Mouse (Mus musculus) cerebellum, postnatal 10 days (tissue): ENCODE data around the gene Ajap1.

Source experiments
- DNase-seq, 2 experiments: peaks; one replicate each; pipeline ENCODE4 v3.0.0; 2021; ENCODE audit warnings: mixed read lengths in 2 of 2

Ajap1 gene

DNA sequence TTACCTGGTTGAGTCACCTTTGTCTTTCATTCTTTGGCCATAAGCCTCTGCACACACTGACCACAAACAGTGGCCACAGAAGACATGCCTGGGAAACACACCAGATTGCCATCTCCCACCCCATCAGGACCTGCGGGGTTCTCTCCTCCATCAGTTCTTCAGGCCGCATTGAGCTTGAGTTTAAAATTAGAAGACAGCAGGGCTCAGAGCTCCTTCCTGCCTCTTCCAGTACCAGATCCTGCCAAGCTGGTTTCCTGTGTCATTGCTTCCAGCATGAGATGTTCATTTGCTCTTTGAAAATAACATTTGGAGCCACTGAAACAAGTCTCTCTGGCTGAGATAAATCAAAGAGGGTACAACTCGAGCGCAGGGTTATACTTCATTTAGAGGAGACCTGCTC lies 126.4 kb downstream of the Ajap1 start:
- no peak for DNase-seq

DNA sequence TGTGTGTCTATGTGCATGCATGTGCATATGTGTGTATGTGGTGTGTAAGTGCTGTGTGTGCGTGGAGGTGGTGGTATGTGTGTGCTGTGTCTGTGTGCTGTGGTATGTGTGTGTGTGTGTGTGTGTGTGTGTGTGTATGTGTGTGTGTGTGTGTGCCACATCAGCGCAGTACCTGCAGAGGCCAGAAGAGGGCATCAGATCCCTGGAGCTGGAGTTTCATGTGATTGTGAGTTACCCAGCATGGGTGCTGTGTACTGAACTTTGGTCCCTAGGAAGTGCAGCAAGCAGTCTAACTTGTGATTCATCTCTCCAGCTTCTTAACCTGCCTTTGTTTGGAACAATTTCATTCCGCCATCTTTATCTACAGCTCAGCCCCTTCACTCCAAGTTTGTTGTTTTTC lies 137.6 kb downstream of the Ajap1 start:
- no peak for DNase-seq

DNA sequence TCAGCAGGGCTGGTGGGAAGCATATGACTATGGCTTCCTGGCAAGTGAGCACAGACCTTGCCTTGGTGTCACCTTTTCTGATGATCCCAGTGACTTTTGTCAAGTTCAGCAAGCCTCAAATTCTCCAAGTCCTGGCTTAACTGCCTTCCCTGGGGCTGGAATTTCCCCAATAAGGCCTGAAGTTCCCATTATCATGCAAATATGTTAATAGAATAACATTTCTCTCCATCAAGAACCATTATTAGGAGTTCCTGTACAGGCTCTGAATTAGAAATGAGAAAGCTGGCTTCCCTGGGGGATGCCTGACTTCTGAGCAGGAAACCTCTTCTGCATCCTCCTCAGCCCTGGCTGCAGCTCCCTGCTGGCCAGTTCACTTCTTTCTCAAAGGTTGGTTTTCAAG lies 141.7 kb downstream of the Ajap1 start:
- no peak for DNase-seq

DNA sequence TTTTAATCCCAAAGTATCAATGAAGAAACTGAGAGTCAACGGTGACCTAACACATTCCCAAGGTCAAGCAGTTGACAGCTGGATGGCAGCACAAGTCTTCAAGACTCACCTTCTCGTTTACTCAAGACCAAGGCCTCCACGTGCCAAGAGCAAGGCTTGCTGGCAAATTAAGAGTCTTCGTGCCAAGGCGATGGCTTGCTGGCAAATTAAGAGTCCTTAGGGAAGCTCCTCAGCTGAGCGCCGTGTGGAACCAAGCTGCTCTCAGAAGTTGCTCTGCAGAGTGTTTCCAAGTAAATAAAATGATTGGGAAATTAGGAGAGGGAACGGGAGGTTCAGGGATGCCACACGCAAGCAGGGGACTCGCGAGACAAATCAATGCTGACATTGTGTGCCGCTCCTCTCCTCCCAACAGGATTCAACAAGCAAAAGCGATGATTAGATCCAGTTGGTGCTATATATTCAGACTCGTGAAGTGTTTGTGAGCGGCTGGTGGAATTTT lies 147.3 kb downstream of the Ajap1 start:
- peak; percentile 45 for DNase-seq

DNA sequence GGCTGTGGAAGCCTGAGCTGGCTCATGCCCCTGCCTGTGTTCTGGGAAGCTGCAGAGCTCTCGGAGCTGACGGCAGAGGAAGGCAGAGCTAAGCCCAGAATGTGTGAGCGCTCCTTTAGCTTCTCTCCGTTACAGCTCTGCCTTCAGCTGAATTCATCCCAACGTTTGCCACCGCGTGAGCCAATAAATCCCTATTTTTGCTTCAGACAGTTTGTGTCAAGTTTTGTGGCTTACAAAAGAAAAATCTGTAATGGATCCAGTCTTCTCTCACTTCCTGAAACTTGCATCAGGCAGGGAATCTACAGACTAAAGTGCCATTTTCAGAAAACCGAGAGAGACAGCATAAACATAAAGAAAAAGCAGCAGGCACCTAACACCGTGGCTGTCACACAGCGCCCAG lies 154.8 kb downstream of the Ajap1 start:
- no peak for DNase-seq
